Mouse (Mus musculus) central nervous system, embryonic 18 days (tissue): Measurements from ENCODE around the gene Pabpn1. TPM values are rescaled to one million over a fixed set of nuclear protein-coding genes. Genes with fewer than 3 reads are reported as not detected.

Experiments
- polyA plus RNA-seq: library from polyadenylated mRNA; depleted of rRNA; stranded (reverse); fragments of >200 nt; gene quantifications from 2 replicates; pipeline ENCODE4 v1.2.3, GENCODE M21; 2012; rRNA removed

The Pabpn1 gene
- 602 and 626 TPM in 2 replicates for polyA plus RNA-seq

DNA sequence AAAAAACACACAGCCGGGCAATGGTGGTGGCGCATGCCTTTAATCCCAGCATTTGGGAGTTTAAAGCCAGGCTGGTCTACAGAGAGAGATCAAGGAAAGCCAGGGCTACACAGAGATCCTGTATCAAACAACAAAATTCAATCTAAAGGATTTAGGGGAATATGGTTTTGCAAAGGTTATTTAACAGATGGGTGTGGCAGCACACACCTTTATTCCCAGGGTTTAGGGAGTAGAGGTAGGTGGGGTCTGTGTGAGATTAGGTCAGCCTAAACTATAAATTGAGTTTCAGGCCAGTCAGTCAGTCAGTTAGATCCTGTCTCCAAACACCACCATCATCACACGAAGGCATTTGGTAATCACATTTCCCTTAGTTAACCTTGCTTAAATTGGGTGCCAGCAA, at the start of gene Pabpn1:
TSS of gene Pabpn1 (plus strand) at position 301 of the 400 bp plus-strand sequence.

DNA sequence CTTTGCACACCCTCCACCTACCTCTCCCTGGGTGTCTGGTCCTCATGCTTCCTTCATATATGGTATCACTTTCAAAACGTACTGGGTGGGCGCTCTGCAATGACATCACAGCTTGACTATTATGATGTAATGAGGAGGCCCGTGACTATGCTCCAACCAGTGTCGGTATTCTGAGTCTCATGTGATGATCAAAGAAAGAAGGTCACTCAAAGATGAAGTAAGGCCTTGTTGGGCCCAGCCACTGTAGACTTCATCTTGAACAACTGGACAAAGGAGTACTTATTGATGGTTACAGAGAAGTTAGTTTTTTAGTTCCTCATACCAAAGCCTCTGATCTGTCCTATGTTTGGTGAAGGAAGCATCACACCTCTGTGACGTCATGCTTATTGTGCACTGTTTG, 21.4 kb upstream of the Pabpn1 start, which contains the start of gene Homez:
TSS of gene Homez (minus strand) at position 101 of the 400 bp plus-strand sequence.

DNA sequence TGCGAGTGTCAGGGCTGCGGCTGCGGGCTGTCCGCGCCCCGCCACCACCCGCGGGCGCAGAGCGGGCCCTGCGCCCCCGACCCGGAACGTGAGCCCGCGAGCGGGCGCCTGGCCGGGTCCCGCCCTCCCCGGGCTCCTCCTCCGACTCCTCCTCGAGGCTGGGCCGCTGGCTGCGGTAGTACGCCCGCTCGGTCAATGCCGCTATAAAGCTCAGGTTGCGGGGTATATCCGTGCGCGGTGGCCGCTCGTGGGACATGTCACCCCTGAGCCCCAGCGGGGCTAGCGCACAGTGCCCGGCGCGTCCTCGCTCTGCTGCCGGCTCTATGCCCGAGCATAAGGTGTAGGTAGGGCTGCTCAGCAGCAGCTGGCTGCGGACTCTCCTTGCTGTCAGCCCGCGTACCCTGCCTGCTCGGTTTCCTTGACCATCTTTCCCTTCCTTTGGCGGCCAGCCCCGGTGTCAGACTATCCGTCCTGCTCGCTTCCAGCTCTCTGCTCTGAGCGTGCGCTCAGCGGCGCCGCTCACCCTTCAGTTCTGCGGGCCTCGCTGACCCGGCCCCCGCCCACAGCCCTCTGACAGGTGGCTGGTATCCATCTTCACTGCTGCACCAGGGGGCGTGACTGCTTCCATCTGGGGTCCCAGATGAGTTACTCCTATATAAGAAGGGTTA, 15.1 kb upstream of the Pabpn1 start, which contains the start of gene Ppp1r3e:
TSS of gene Ppp1r3e (minus strand) at position 503 of the 668 bp plus-strand sequence.

DNA sequence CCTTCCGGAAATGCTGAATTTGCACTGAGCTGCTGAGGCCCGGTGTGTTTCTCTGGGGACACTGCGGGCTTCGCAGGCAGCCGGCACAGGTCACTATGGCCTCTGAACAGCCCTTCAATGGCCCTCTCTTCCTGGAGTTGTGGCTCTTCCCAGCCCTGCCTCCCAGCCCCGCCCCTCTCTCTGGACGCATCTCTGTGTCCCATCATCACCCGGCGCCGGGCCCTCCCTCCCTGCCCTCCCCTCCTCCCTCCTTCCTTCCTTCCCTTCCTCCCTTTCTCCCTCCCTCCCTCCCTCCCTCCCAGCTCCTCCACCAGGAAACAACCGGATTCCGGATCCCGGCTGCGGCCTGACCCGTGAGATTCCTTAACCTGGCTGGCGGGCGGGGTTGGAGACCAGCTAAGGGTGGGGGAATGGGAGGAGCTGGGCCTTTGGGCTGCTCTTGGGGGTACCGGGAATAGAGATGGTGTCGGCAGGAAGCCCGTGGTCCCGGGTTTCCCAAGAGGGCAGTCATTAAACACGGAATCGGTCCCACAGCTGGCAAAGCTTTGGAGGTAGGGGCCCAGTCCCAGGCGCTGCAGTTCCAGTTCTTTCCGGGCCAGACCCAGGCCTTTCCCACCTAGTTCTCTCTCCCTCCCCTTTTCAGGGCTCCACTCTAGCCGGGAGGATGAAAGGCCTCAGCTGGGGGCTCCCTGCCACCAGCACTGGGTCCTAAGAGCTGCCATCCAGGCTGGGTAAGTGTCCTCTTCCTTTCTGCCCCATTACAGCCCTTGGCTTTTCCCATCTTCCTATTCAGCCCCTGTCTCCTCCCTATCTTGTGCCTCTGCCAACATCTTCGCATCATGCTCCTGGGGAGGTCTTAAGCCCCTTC, 8.9 kb upstream of the Pabpn1 start, which contains the start of the genes Bcl2l2 and Gm20521:
TSS of gene Bcl2l2 (plus strand) at position 224 of the 868 bp plus-strand sequence.
TSS of gene Gm20521 (plus strand) at position 288 of the 868 bp plus-strand sequence.

DNA sequence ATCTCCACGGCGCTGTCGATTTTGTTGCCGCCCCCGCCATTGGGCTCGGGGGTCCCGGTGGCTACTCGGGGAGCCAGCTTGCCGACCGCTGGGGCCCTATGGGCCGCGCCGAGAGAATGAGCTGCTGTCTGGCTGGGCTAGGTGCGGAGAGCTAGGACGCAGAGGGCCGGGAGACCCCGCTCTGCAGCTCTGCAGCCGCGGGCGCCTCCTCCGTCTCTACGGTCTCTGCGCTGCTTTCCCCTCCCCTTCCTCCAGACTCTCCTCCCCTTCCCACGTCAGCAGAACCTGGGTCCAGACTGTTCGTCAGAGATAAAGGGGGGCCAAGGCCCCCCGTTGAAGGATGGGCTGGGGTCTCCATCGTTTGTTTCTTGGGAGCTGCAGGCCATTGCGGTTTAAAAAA, 20.6 kb downstream of the Pabpn1 start, which contains the start of gene Slc22a17:
TSS of gene Slc22a17 (minus strand) at position 247 of the 400 bp plus-strand sequence.

DNA sequence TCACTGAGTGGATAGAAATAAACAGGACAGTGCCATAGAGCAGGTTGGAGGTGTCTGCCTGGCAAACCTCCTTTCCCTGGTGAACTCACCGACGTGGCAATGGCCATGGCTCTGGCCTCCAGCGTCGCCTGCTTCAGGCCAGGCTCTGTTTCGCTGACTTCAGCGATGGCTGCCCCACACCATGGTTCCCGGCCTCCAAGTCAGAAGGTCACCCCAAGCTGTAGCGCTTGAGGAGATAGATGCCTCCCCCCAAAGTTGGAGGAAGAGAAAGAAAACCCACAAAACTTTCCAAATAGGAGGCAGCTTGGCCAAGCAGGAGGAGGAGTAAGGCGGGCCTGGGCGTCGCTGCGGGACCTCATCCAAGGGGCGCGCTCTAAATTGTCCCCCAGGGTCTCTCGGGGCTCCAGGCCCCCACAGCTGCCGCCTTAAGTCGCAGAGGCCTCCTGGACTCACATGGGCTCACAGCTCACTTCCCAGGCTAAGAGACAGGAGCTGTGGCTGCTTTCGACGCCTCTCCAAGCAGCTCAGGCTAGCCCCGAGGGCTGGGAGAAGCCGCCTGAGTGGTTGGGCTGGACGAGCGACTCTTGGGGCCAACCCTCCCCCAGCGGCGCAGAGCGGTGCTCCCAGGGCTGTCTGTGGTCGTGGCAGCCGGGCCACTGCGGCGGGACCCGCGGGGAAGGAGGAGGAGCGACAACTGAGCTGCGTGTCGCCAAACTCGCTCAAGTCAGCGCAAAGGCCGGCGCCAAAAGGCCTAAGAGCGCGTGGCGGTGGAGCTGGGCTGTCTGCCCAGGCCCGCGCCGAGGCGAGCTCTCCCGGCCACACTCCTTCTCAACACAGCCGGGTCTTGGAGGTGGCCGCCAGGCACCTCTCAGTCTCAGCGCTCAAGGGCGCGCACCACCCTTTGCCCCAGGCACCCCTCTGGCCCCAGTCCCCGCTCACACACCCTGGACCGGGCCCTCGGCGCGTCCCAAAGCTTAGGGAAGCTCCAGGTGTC, 33.3 kb downstream of the Pabpn1 start, which contains the start of gene Efs:
TSS of gene Efs (minus strand) at position 778 of the 994 bp plus-strand sequence.

DNA sequence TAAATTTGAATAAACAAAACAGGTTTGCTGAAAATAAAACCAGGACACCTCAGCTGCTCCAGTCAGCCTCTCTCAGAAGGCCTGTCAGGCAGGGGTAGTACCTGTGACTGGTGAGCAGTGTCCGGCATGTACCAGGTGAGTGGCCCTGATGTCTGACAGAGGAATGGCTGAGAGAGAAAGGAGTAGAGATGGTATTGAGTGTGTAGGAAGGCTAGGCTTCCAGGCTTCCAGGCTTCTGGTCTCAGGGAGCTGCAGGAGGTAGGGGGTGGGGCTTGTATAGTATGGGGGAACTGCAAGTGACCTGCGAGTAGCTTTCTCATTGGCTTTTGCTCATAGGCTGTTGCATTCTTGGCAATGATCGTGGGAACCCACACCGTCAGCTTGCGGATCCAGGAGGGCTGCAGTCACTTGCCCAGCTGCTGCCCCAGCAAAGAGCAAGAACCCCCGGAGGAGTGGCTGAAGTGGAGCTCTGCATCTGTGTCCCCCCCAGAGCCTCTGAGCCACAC, 40.4 kb downstream of the Pabpn1 start, which contains the start of gene Il25:
TSS of gene Il25 (plus strand) at position 51 of the 506 bp plus-strand sequence.

DNA sequence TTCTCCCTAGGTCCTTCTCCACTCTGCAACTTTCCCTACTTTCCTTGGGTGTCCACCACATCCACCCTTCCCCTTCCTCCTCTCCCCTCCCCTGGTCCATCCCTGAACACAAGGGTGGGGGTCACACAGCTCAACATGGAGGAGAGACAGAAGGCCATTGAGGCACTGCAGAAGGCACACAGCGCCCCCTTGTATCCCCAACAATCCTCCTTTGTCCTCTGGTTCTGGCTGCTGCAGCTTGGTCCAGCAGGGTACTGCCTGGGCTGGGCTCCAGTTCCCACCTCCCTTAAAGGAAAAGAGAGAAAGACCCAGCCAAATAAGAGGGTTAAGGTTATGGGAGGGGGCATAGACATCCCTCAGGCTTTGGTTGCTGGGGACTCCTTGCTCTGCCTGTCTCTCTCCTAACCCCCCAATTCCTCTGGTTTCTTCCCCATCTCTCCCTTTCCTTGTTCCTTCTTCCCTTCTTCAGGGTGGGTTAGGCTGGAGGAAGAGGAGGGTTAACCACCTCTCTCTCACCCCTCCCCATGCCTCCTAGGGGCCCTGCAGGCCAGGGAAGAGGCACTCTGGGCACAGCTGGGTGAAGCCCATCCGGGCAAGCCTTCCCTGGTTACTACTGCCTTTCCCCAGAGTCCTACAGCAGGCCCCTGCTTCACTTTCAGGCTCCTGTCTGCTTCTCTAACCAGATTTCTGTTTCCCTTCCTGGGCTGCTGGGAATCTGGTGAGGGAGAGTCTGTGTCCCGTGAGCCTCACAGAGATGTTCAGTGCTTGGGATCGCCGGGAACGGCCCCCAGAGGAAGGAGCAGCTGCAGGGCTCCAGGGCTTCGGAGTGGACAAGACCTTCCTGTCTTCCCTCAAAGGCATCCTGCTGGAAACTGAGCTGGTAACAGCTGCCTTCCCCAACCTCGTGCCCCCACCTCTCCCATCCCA, 43.9 kb downstream of the Pabpn1 start, which contains the start of gene Cmtm5:
TSS of gene Cmtm5 (plus strand) at position 358 of the 927 bp plus-strand sequence.

Other genes with a start within 250 kb of the Pabpn1 start
- 63.9 and 64.6 TPM in 2 replicates for gene 1700123O20Rik, start 206.3 kb upstream of the Pabpn1 start, polyA plus RNA-seq
- 225 and 264 TPM in 2 replicates for gene Acin1, start 205.6 kb upstream of the Pabpn1 start, polyA plus RNA-seq
- 0.10 and 0.12 TPM in 2 replicates for gene Gm29776, start 193.7 kb upstream of the Pabpn1 start, polyA plus RNA-seq
- 0.06 and 0.11 TPM in 2 replicates for gene Cebpe, start 180.3 kb upstream of the Pabpn1 start, polyA plus RNA-seq
- gene Slc7a8, start 110.6 kb upstream of the Pabpn1 start, polyA plus RNA-seq = 14.4 and 15.7 TPM in 2 replicates
- gene Rnf212b, start 78.4 kb upstream of the Pabpn1 start, polyA plus RNA-seq = 0.08 TPM in 1 of 2 replicates, not detected in the other
- 6.2 and 8.5 TPM in 2 replicates for gene Homez, start 21.5 kb upstream of the Pabpn1 start, polyA plus RNA-seq
- 25.1 and 26.0 TPM in 2 replicates for gene Ppp1r3e, start 14.9 kb upstream of the Pabpn1 start, polyA plus RNA-seq
- 44.3 and 49.5 TPM in 2 replicates for gene Bcl2l2, start 9.1 kb upstream of the Pabpn1 start, polyA plus RNA-seq
- gene Gm20521, start 9.1 kb upstream of the Pabpn1 start, polyA plus RNA-seq = 0.26 and 0.39 TPM in 2 replicates
- gene Slc22a17, start 20.6 kb downstream of the Pabpn1 start, polyA plus RNA-seq = 621 and 624 TPM in 2 replicates
- gene Efs, start 33.6 kb downstream of the Pabpn1 start, polyA plus RNA-seq = 18.4 and 20.5 TPM in 2 replicates
- 0.17 and 0.33 TPM in 2 replicates for gene Il25, start 40.2 kb downstream of the Pabpn1 start, polyA plus RNA-seq
- 13.8 and 16.4 TPM in 2 replicates for gene Cmtm5, start 43.8 kb downstream of the Pabpn1 start, polyA plus RNA-seq
- gene Myh6, start 74.4 kb downstream of the Pabpn1 start, polyA plus RNA-seq = 0.12 and 0.34 TPM in 2 replicates
- not detected in 2 replicates for gene Gm17428, start 84.4 kb downstream of the Pabpn1 start, polyA plus RNA-seq
- gene Myh7, start 102.1 kb downstream of the Pabpn1 start, polyA plus RNA-seq = 9.7 and 15.0 TPM in 2 replicates
- gene Ngdn, start 123.0 kb downstream of the Pabpn1 start, polyA plus RNA-seq = 45.2 and 47.4 TPM in 2 replicates
- 8.5 and 9.9 TPM in 2 replicates for gene Zfhx2, start 199.8 kb downstream of the Pabpn1 start, polyA plus RNA-seq
- gene Thtpa, start 202.3 kb downstream of the Pabpn1 start, polyA plus RNA-seq = 18.8 and 20.8 TPM in 2 replicates
- 20.4 and 21.0 TPM in 2 replicates for gene Ap1g2, start 214.1 kb downstream of the Pabpn1 start, polyA plus RNA-seq
- 221 and 240 TPM in 2 replicates for gene Jph4, start 224.4 kb downstream of the Pabpn1 start, polyA plus RNA-seq